Mouse (Mus musculus) lung, adult 18-20 months (tissue): Measurements from ENCODE around the gene Mpdz.

Experiments
- DNase-seq, 2 experiments: peaks; one replicate each; pipeline ENCODE4 v3.0.0; 2022; ENCODE audit warnings: mixed read lengths in 2 of 2

The Mpdz gene

DNA sequence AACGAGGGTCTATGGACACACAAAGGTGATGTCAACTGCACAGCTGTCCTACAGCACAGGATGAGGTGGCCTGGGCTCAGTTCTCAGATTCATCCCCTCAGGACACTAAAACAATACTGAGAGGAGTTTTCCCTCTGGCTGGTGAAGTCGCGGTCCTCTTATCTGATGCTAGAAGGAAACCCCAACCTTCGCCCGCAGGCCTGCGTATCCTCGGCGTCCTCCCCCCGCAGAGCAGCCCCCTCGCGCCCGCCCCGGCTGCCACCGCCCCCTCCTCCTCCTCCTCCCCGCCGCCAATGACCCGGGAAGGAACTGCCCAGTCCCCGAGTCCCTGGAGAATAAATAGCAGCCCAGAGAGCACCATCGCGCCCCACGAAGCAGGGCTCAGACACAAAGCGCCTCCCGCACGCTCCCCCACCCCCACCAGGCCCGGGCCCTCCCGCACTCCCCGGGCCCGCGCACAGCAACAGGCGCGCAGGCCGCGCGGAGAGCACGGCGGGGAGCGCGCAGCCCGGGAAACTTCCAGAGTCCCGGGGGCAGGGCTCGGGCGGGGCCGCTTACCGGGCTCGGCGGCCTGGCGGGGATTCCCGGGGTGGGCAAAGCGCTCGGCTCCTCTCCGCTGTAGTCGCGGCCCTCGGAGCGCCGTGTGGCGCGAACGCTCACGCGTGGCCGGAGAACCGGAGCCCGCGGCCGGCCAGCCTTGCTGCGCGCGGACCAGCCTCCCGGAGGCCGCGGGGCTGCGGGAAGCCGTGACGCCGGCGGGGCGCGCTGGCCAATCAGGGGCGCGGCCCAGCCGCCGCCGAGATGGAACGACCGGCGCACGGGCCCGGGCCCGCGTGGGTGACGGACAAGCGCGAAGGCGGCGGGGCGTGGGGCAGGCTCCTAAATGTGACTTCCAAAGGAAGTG is at the start of gene Mpdz:
TSS of gene Mpdz (minus strand) at position 738 of the 904 bp plus-strand sequence.
- DNase-seq: peak; percentile 29 to 56

GRCm38 (mm10) chr4:81490556-81490955 is 47.9 kb upstream of the Mpdz start:
- no peak for DNase-seq

DNA sequence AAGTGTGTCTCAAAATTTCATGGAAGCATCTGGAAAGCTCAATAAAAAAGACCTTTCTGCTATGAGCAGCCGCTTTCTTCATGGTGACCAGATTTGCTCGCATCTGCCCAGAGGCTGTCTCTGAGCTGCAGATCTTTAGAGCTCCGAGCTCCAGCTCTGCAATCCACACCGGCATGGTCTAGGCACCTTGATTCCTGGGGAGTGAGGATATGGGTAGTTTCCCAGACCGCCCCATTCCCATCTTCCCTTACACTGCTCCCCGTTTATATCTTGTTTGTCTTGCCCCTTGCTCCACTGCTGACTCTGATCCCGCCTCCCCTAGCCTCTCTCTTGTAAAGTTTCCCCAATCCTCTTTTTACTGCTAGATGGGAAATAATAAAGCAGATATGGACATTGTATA is 42.0 kb upstream of the Mpdz start:
- DNase-seq: no peak

DNA sequence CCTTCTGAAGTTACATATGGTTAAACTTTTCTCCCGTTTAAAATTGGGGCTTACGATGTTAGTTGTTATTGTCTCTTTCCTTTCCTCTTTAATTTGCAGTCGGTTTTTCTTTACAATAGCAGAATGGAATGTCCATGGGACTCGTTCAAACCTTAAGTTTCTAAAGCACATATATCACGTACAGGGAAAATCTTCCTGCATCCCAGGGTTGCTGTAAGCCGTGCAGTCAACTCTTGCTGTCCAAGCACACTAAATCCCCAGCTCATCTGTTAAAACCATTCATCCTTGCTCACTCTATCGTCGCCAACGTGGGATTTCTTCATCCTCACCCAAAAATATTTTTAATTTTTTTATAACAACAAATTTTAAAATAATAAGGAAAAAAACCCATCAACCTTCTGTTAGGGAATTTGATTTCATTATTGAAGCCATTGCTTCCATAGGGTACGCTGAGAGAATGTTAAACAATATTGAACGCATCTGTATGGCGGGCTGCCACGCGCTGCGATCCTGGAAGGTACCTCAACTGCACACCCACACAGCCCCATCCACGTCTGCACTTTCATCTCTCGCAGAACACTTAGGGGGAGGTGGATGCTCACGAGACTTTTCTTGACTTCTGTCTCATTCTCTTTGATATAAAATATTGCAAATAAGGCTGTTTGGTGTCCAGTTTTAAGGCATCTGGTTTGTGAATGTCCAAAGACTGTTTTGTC is 41.4 kb upstream of the Mpdz start:
- DNase-seq: no peak

DNA sequence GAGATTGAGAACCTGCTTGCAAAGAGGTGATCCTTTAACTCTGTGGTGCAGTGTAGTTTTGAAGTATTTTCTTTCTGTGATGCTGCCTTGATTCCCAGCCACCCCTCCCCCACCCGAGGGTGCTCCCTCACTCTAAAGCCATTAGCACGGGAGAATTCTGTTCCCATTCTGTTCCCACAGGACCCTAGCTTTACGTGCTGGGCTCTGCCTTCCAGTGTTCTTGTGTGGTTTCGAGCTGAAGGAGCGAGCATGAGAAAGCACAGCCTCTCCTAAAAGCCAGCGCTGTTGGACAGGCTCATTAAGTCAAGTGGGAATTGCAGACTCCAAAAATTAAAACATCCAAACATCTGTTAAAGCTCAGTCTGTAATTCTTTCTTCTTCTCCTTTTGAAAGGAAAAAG is 40.5 kb upstream of the Mpdz start:
- DNase-seq: no peak

DNA sequence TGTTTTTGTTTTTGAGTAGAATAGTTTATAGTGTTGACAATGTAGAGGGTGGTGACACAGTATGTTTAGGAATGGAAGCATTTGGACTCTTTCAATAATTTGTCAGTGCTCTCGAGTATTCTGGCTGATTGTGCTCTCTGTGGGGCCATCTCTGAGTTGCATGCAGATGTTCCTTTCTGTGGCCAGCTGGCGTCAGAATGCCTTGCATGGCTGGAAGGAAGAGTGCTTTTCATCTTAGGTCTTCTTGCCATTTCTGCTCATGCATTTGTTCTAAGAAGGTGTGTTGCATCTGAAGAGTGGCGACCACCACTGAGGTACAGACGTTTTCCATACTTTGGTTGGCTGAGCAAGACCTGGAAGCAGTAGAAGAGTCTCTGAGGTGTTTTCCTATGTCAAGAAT is 24.2 kb upstream of the Mpdz start:
- DNase-seq: no peak

GRCm38 (mm10) chr4:81465172-81465571 is 22.6 kb upstream of the Mpdz start:
- no peak for DNase-seq

- DNase-seq: no peak
Measured at GRCm38 (mm10) chr4:81462253-81462652, 19.6 kb upstream of the Mpdz start.

- DNase-seq: no peak
Measured at GRCm38 (mm10) chr4:81458921-81459320, 16.3 kb upstream of the Mpdz start.

DNA sequence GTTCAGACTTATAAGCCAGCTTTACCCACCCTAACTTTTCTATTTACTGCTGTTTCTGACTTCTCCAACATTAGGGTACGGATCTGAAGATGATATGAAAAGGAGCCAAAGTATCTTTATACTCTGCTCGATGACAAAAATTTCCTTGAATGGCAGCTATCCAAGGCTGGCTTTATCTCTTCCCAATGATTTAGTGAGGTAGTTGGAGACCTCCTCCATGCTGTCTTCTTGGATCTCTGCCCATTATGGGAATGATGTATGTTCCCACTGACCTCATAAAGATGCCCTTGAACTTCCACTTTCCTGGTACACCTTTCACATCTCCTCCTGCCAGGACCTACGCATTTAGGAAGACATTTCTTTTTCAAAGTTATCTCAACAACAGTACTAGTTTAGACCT is 11.2 kb upstream of the Mpdz start:
- no peak for DNase-seq

GRCm38 (mm10) chr4:81452183-81452582 is 9.6 kb upstream of the Mpdz start:
- no peak for DNase-seq

DNA sequence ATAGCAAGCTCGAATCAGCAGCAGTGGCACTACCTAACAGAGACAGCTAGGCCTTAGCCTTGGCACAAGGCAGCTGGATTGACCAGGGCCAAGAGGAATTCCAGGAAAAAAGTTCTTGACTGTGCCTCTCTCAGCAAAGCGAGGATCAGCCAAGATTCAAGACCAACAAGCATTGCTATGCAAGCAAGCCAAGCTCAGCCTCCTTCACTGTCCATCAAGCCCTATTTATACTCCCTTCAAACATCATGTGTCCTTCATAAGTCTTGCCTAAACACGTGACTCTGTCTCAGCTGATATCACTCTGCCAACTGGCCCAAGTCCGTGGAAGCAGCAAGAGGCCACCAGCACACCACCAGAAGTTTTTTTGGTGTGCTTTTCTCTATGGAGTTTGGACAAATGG is 6.8 kb upstream of the Mpdz start:
- peak in 1 of 2 experiments; percentile 15 for DNase-seq

DNA sequence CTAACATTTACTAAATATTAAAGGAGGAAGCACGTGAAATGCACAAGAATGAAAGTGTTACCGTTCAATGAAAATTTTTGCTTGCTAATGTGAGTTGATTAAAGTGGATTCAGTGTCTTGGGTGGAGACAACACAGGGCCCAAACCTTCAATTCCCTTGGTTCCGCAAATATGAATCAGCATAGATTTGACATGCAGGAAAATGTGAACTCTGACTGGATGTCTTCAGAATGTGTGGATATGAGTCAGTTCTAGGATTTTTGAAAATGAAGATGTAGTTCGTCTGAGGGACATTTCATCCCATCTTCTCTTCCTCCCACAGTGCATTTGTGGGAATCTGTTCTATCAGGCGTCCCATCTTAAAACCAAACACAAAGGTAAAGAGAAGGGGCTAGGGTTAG is 951 bp upstream of the Mpdz start:
- DNase-seq: no peak

- DNase-seq: no peak
Measured at GRCm38 (mm10) chr4:81433961-81434360, 8.7 kb downstream of the Mpdz start.

- no peak for DNase-seq
Measured at GRCm38 (mm10) chr4:81430826-81431225, 11.8 kb downstream of the Mpdz start.

DNA sequence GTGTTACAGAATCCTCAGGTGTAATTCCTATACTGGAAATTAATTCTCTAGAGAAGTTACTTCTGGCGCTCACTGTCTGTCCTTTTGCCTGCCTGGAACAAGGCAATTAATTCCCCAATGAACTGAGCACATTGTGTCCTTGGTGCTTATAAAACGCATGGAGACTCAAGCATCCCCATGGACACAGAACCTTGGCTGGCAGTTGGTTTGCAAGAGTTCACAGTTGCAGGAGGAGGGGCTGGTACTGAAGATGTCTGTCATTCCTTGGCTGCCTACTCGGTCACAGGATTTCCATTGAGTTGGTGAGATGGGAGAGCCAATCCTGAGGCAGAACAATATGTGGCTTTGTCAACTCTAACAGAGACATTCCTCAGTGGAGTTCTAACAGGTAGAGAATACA is 12.5 kb downstream of the Mpdz start:
- peak; percentile 6 to 14 for DNase-seq

GRCm38 (mm10) chr4:81429670-81430069 is 12.9 kb downstream of the Mpdz start:
- DNase-seq: peak; percentile 5 to 37

DNA sequence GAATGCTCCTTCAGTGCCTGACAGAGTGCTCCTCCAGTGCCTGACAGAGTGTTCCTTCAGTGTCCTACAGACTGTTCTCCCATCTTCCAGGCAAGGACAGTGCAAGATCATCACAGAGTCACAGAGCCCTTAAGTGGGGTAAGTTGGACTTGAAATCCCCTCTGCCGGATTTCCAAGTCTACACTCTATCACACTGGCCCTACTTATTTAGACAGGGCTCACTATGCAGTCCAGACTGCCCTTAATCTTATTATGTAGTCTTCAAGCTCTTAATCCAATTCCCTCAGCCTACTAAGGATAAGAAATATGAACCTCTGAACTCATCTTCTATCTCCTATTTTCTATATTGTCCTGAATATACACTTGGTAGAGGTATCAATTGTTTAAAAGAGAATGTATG is 19.1 kb downstream of the Mpdz start:
- no peak for DNase-seq

- DNase-seq: no peak
Measured at GRCm38 (mm10) chr4:81421621-81422020, 21.0 kb downstream of the Mpdz start.

- DNase-seq: no peak
Measured at GRCm38 (mm10) chr4:81415324-81416026, 27.1 kb downstream of the Mpdz start.

- no peak for DNase-seq
Measured at GRCm38 (mm10) chr4:81414684-81415323, 27.8 kb downstream of the Mpdz start.

DNA sequence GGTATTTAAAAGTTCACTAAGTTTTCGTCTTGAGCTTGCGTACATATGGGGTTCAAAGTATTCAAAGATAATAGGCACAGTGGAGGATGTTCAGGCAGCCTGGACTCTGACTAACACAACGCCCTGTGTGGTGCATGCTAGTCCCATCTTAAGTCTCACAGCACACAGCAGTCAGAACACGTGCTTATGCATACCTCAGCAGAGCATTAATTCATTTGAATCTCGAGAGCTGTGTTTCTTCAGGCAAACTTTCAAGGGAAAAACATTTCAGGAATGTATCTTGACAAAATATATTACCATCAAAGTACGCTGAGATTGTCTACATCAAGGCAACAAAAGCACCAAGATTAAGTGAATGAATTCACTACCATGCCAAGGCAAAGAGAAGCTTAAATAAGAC is 45.7 kb downstream of the Mpdz start:
- DNase-seq: no peak

DNA sequence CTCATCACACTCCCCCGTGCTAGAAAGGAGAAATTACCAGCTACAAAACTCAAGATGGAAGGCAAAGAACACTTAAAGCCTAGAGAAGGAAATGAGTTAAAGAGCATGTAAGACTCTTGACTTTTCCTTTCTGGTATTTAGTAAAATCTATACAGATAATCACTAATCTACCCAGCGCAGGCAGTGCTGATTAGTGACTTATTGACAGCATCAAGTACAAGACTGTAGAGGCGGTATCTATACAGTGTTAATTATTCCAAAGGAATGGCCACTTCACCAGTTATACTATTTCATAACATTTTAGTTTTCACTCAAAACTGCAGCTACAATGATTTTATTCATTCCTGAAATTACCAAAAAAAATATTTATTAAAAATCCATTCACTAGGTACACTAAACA is 49.7 kb downstream of the Mpdz start:
- no peak for DNase-seq
